Comparison of ENCODE assay signal across 11 mouse cellular contexts in the genomic region with DNA sequence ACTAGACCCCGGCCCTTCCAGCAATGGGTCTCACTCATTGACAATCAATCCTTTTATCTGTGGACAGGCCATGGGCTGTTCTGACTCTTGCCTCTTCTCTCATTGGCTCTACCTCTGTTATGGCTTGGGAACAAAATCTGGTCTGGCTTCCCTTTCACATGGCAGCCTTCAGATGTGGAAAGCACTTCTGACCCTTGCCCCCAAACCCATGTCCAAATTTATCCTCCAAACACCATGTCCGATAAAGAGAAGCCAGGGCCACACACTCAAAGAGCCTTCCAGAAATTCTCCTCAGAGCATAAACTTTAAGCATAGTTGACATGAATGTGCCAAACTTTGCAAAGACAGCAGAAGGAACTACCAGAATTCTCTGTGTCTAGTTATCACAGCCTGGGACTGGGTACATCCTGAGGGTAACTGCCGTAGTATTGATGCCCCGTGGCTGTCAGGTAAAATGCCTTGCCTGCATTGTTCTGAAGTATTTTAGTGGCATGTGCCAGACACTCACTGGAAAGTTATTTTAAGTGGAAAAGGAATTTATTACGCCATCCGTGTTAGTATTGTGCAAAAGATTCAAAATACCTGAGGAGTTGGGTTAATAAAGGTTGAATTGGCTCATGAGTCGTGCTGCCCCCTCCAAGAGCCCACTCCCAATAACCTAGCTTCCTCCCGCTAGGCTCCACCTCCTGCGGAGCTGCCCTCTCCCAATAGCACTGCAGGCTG.
"Had no signal": no experiment of that assay in that cellular context is flagged by ENCODE, and none has a peak within 500 bp of the region (broad histone marks: within the 10 kb centered on the region; RNA-seq: fewer than 3 reads in every experiment).

No protein-coding gene starts in this region.

- H3K9ac ChIP-seq: kidney, embryonic 15.5 days; liver, embryonic 12.5 days; midbrain, embryonic 12.5 days had no signal

- DNase-seq: kidney, adult 2 months; kidney, postnatal 14 days; right cerebral cortex, adult 18-20 months; right cerebral cortex, postnatal 25 days; thymus, adult 2 months; thymus, postnatal 25 days had no signal

- H3K27ac ChIP-seq: kidney, embryonic 15.5 days; left cerebral cortex, adult 2 months; limb, embryonic 10.5 days; liver, embryonic 12.5 days; midbrain, embryonic 12.5 days had no signal

- H3K4me3 ChIP-seq: kidney, embryonic 15.5 days; left cerebral cortex, adult 2 months; limb, embryonic 10.5 days; liver, embryonic 12.5 days; midbrain, embryonic 12.5 days had no signal

- H3K27me3 ChIP-seq: kidney, embryonic 15.5 days; liver, embryonic 12.5 days; midbrain, embryonic 12.5 days had no signal

- H3K4me1 ChIP-seq: kidney, embryonic 15.5 days; liver, embryonic 12.5 days; midbrain, embryonic 12.5 days had no signal

- H3K9me3 ChIP-seq: limb, embryonic 10.5 days had no signal
